Mouse (Mus musculus) neural tube, embryonic 11.5 days (tissue): Measurements from ENCODE around the gene Dkk3. TPM values are rescaled to one million over a fixed set of nuclear protein-coding genes. Genes with fewer than 3 reads are reported as not detected.

Source experiments
- ATAC-seq: fragments of 200-750 bp; cut with Nextera tagmentation; 2 replicates; pipeline ENCODE4 v1.8.0; 2017; ENCODE audit warnings: moderate number of reproducible peaks, mild to moderate bottlenecking, moderate TSS enrichment, moderate library complexity; ENCODE audit not compliant: insufficient read depth, low FRiP score, low TSS enrichment
- DNase-seq: peaks from one replicate; pipeline ENCODE4 v3.0.0-alpha.2; 2015; ENCODE audit warnings: low spot score
- H3K27ac ChIP-seq: fragments of 300-500 bp; sonication (generic); 2 replicates; pipeline ENCODE4 v1.5.1; 2014; ENCODE audit warnings: low read depth, mild to moderate bottlenecking, low read length
- H3K27me3 ChIP-seq: fragments of 300-500 bp; sonication (generic); 2 replicates; pipeline ENCODE4 v1.6.1; 2014; ENCODE audit warnings: mild to moderate bottlenecking, low read length, mixed read lengths; ENCODE audit not compliant: control insufficient read depth, insufficient read depth
- H3K36me3 ChIP-seq: fragments of 300-500 bp; sonication (generic); 2 replicates; pipeline ENCODE4 v1.6.1; 2014; ENCODE audit warnings: mild to moderate bottlenecking, low read length, moderate library complexity, mixed read lengths; ENCODE audit not compliant: control insufficient read depth, insufficient read depth
- H3K4me1 ChIP-seq: fragments of 300-500 bp; sonication (generic); 2 replicates; pipeline ENCODE4 v1.6.1; 2014; ENCODE audit warnings: low read length, mixed read lengths; ENCODE audit not compliant: control insufficient read depth, insufficient read depth
- H3K4me2 ChIP-seq: fragments of 300-500 bp; sonication (generic); 2 replicates; pipeline ENCODE4 v1.6.1; 2014; ENCODE audit warnings: low read depth, mild to moderate bottlenecking, moderate library complexity
- H3K4me3 ChIP-seq: fragments of 300-500 bp; sonication (generic); 2 replicates; pipeline ENCODE4 v1.5.1; 2014; ENCODE audit warnings: low read depth, low read length
- H3K9ac ChIP-seq: fragments of 300-500 bp; sonication (generic); 2 replicates; pipeline ENCODE4 v1.6.1; 2014; ENCODE audit warnings: mild to moderate bottlenecking, low read length
- H3K9me3 ChIP-seq: fragments of 300-500 bp; sonication (generic); 2 replicates; pipeline ENCODE4 v1.6.1; 2016; ENCODE audit warnings: low read length; ENCODE audit not compliant: control insufficient read depth
- WGBS: fragments of 180-500 bp; shearing (Covaris S2); extraction: QIAGEN DNeasy Blood & Tissue Kit; methylation state at CpG from one replicate; pipeline ENCODE4 v1.1.7; 2014; 5-methylcytosine and 5-hydroxymethylcytosine counted together
- polyA plus RNA-seq: library from polyadenylated mRNA; unstranded; fragments of >200 nt; fragmentation: Nextera tagmentation; extraction: Ambion mirVana; gene quantifications from 2 replicates; pipeline ENCODE4 v1.2.1, GENCODE M21; 2014

The Dkk3 gene
- polyA plus RNA-seq, 1 experiment from 2014 or later: 10.6 TPM

DNA sequence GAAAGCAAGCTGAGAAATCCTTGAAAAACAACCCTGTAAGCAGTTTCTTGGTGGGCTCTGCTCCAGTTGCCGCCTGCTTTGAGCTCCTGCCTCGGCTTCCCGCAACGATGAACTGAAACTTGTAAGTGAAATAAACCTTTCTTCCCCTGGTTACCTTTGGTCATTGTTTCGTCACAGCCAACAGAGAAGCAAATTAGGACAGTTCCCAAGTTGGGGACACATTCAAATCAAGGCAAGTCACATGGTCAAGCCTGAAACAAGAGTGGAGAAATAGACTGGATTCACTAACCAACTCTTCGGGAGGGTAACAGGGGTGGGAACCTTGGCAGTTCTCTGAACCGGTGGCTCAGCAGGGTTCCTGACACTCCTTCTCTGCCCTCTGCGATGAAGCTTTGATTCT is 38.6 kb upstream of the Dkk3 start:
- ATAC-seq: no peak
- Histone ChIP-seq H3K4me3 (no peak overlapping the region), H3K27ac (no peak overlapping the region), H3K9ac (no peak overlapping the region), H3K4me1 (no peaks in the 10 kb centered on the region), H3K36me3 (no peaks in the 10 kb centered on the region), H3K9me3 (no peaks in the 10 kb centered on the region), H3K27me3 (no peaks in the 10 kb centered on the region), H3K4me2 (no peak overlapping the region)
- WGBS: 70% methylated on average over 8 of the region's 8 CpGs
- no peak for DNase-seq

DNA sequence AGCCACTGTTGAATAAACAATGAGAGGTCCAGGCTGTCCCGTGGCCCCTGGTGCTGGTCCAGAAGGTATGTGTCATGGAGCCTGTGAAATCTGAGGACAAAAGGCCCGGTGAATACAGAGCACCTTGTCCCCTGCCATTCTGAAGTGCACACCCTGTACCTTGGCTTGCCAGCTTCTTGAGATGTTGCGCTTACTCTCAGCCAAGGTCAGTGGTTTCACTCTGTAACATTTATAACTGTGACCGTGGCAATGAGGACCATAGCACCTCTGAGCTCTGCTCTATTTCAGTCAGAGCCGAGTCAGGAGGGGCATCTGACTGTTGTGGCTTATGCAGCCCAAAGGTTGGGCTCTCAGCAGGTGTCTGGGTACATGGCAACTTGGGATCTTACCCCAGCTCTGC is 35.4 kb upstream of the Dkk3 start:
- H3K36me3 ChIP-seq: no peaks in the 10 kb centered on the region
- no peak overlapping the region for H3K4me3 ChIP-seq
- H3K4me2 ChIP-seq: no peak overlapping the region
- H3K4me1 ChIP-seq: no peaks in the 10 kb centered on the region
- DNase-seq (no peak), ATAC-seq (no peak)
- no peaks in the 10 kb centered on the region for H3K9me3 ChIP-seq
- H3K27me3 ChIP-seq: no peaks in the 10 kb centered on the region
- H3K9ac ChIP-seq: no peak overlapping the region
- no peak overlapping the region for H3K27ac ChIP-seq
- 86% methylated on average over 5 of the region's 5 CpGs for WGBS

DNA sequence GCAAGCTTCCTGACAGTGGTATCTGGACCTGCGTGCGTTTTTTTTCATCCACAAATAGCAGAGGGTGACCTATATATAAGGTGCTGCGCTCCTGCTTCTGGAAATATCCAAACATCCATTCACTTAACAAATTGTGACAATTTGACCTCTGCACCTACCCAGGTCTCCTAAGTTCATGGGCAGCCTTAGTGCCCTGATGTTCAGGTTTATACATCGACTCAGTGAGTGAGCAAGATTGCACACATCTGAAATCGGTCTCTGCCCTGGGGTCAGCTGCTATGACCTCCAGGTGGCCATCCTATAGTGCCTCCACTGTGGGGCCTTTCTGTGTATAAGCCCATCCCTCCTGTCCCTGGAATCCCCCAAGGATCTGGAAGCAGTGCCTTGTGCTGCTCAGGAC is 33.9 kb upstream of the Dkk3 start:
- whole genome bisulfite sequencing: 82% methylated on average over 5 of the region's 5 CpGs
- Histone ChIP-seq H3K36me3 (no peaks in the 10 kb centered on the region), H3K4me1 (no peaks in the 10 kb centered on the region), H3K9ac (no peak overlapping the region), H3K4me3 (no peak overlapping the region), H3K4me2 (no peak overlapping the region), H3K27me3 (no peaks in the 10 kb centered on the region), H3K9me3 (no peaks in the 10 kb centered on the region), H3K27ac (no peak overlapping the region)
- ATAC-seq (no peak), DNase-seq (no peak)

DNA sequence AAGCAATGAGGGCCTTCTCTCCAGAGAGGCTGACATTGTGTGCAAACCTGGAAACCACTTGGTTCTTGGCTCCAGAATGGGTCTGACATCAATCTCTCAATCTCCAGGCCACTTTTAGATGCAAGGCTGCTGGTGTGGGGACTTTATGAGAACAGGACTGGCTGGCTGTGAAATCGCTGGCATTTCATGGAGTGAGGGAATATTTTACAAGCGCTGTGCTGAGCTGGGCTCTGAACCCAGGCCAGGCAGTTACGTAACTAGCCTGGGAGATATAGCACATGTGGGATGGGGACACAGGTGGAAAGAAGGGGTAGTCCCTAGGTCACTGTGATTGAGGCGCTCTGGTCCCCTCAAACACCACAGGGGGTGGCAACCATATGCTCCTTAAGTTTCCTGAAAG is 33.4 kb upstream of the Dkk3 start:
- Histone ChIP-seq H3K9me3 (no peaks in the 10 kb centered on the region), H3K4me2 (no peak overlapping the region), H3K27ac (no peak overlapping the region), H3K27me3 (no peaks in the 10 kb centered on the region), H3K36me3 (no peaks in the 10 kb centered on the region), H3K4me3 (no peak overlapping the region), H3K9ac (no peak overlapping the region), H3K4me1 (no peaks in the 10 kb centered on the region)
- WGBS: 75% methylated on average over 4 of the region's 4 CpGs
- ATAC-seq (no peak), DNase-seq (no peak)

DNA sequence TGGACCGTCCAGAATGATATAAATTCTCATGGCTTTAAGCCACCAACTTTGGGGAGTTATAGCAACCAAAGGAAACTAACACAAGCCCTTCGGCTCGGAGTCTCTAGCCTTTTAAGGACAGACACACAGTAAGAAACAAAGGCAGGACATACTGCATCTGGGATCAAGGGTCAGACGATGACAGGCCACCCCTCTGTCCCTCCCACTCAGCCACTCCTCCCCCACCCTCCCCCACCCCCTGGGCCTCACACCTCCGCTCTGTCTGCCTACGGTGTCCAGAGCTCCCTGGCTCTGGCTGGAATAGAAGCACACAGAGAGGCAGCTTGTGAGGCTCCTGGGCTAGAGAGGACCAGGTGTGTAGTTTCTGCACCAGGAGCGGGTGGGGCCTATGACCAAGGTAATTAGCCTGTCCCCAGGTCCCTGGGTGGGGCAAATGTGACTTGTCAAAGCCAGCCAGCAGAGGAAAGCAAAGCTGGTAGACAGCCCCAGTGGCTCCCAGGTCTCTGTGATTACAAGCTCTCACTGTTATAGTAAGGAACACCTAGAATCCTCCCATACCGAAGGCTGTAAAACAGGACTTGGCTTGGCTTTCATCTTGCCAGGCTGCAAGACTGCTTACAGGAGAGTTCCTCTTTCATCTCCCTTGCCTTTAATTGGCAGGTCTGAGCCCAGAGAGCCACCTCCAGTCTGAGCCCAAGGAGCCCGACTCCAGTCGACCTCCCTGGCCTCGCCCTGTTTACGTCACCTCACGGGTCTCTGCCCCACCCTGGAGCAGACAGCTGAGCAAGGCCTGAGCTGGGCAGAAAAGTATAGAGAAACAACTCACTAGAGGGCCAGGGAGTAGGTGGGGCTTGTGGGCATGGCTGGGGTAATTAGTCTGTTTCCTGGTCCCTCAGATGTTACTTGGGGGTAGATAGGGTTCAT is 28.9 kb upstream of the Dkk3 start:
- 52% methylated on average over 13 of the region's 13 CpGs for WGBS
- no peaks in the 10 kb centered on the region for H3K4me1 ChIP-seq
- no peak overlapping the region for H3K4me2 ChIP-seq
- ATAC-seq: no peak
- no peak for DNase-seq
- H3K36me3 ChIP-seq: no peaks in the 10 kb centered on the region
- H3K27ac ChIP-seq: no peak overlapping the region
- no peak overlapping the region for H3K4me3 ChIP-seq
- H3K9ac ChIP-seq: no peak overlapping the region
- H3K9me3 ChIP-seq: no peaks in the 10 kb centered on the region
- H3K27me3 ChIP-seq: no peaks in the 10 kb centered on the region

DNA sequence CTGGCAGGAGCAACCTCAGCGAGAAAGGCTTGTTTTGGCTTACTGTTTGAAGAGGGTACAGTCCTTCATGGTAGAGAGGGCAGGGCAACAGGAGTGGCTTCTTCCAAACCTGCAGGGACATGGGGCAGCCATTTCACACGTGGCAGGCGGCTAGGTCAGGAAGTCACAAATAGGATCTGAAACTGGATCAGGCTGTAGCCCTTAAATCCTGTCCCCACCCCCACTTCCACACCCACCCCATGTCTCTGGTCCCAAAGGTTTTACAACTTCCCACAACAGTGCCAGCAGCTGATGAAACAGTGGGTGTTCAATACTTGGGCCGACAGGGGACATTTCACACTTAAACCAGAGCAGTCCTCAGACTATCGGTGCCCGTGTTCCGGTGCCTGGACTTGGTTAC is 28.0 kb upstream of the Dkk3 start:
- WGBS: 82% methylated on average over 7 of the region's 7 CpGs
- ATAC-seq: no peak
- H3K4me3 ChIP-seq: no peak overlapping the region
- H3K27me3 ChIP-seq: no peaks in the 10 kb centered on the region
- H3K4me2 ChIP-seq: no peak overlapping the region
- no peaks in the 10 kb centered on the region for H3K9me3 ChIP-seq
- H3K36me3 ChIP-seq: no peaks in the 10 kb centered on the region
- no peaks in the 10 kb centered on the region for H3K4me1 ChIP-seq
- no peak overlapping the region for H3K27ac ChIP-seq
- no peak for DNase-seq
- H3K9ac ChIP-seq: no peak overlapping the region

DNA sequence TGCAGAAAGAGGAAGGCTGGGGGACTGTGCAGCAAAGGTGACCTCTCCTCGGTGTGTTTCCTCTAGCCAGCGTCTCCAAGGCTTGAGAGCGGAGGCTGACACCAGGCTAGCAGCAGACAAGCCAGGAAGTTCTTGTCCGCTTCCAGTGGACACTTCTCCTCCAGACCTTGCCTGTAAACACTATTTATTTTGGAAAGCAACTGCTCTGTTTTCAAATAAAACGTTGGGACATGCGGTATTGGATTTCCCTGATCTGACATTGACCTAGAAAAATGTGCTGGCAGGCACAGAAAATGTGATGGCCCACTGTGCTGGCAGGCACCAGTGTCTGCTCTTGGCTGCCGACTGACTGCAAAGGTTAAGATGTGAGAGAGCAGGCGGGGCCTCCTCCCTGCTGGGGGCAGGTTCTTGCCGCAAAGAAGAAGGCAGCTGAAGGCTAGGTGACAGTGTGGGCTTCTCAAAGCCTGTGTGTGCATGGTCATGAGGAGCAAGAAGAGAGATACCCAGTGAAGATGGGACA is 26.4 kb upstream of the Dkk3 start:
- DNase-seq (no peak), ATAC-seq (no peak)
- Histone ChIP-seq H3K4me1 (no peaks in the 10 kb centered on the region), H3K27me3 (no peaks in the 10 kb centered on the region), H3K9me3 (no peaks in the 10 kb centered on the region), H3K9ac (no peak overlapping the region), H3K27ac (no peak overlapping the region), H3K4me3 (no peak overlapping the region), H3K4me2 (no peak overlapping the region), H3K36me3 (no peaks in the 10 kb centered on the region)
- 78% methylated on average over 9 of the region's 9 CpGs for WGBS

DNA sequence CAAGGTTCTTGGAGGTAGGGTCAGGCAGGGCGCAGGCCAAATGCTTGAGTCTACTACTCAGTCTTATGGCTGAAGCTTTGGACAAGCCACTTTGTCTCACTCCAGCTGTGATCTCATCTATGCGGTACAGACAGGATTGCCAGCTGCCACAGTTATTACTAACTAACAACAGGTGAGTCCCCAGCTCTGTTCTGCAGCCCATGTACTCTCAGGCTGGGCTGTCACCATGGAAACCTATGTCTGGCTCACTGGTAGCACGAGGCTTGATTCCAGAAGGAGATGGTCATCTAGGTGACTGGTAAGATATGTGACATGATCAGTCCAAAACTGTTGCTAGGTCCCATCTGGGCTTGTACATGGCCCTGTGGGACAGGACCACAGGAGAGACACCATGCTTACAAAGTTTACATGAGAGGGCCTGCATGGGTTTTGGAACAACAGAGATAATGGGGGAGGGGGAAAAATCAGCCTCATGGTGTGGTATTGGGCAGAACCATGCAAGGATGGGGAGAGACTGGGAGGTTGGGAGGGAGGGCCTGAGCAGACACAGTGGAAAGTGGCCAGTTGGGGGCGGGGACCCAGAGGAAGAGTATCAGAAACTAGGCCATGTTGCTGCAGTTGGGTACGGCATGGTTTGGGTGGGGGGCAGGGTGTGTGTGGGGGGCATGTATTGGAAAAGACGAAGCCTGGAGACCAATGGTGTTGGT is 25.8 kb upstream of the Dkk3 start:
- 88% methylated on average over 6 of the region's 6 CpGs for WGBS
- H3K9ac ChIP-seq: no peak overlapping the region
- DNase-seq (no peak), ATAC-seq (no peak)
- H3K36me3 ChIP-seq: no peaks in the 10 kb centered on the region
- H3K27ac ChIP-seq: no peak overlapping the region
- no peaks in the 10 kb centered on the region for H3K4me1 ChIP-seq
- no peak overlapping the region for H3K4me2 ChIP-seq
- H3K4me3 ChIP-seq: no peak overlapping the region
- H3K9me3 ChIP-seq: no peaks in the 10 kb centered on the region
- H3K27me3 ChIP-seq: no peaks in the 10 kb centered on the region
